Mouse (Mus musculus) CH12.LX (cell line): Measurements from ENCODE around the gene Sema6d.

Experiments
- CHD2 ChIP-seq: IDR thresholded peaks from 2 replicates; pipeline ENCODE4 v1.6.1; 2011; ENCODE audit warnings: low read length, improper control_type of control experiment
- CTCF ChIP-seq, 2 experiments: IDR thresholded peaks in 1 of 2; conservative IDR thresholded peaks in 1 of 2; 2 replicates each; pipeline ENCODE4 v1.5.1; 2011 to 2012; ENCODE audit warnings: low read depth in 2 of 2, low read length in 2 of 2, improper control_type of control experiment in 1 of 2, inconsistent platforms in 1 of 2, mild to moderate bottlenecking in 1 of 2, moderate library complexity in 1 of 2
- EP300 ChIP-seq: IDR thresholded peaks from 2 replicates; pipeline ENCODE4 v1.6.1; 2011; ENCODE audit warnings: low read length, improper control_type of control experiment
- GABPA ChIP-seq: IDR thresholded peaks from 2 replicates; pipeline ENCODE4 v1.6.1; 2012; ENCODE audit warnings: low read depth, low read length, improper control_type of control experiment, inconsistent platforms; ENCODE audit not compliant: insufficient replicate concordance
- MAZ ChIP-seq: IDR thresholded peaks from 2 replicates; pipeline ENCODE4 v1.6.1; 2012; ENCODE audit warnings: low read depth, mild to moderate bottlenecking, inconsistent platforms, low read length, improper control_type of control experiment, moderate library complexity
- MEF2A ChIP-seq: IDR thresholded peaks from 2 replicates; pipeline ENCODE4 v1.6.1; 2014; ENCODE audit warnings: low read depth, mild to moderate bottlenecking, inconsistent platforms, low read length, improper control_type of control experiment, borderline replicate concordance
- MXI1 ChIP-seq: IDR thresholded peaks from 2 replicates; pipeline ENCODE4 v1.6.1; 2011; ENCODE audit warnings: mild to moderate bottlenecking, low read depth, low read length, improper control_type of control experiment
- POLR2A ChIP-seq: IDR thresholded peaks from 2 replicates; pipeline ENCODE4 v1.6.1; 2011; ENCODE audit warnings: low read depth, mild to moderate bottlenecking, improper control_type of control experiment, low read length
- TCF12 ChIP-seq: IDR thresholded peaks from 2 replicates; pipeline ENCODE4 v1.6.1; 2014; ENCODE audit warnings: low read depth, mild to moderate bottlenecking, inconsistent platforms, low read length, improper control_type of control experiment
- UBTF ChIP-seq: IDR thresholded peaks from 2 replicates; pipeline ENCODE4 v1.6.1; 2012; ENCODE audit warnings: low read depth, mild to moderate bottlenecking, inconsistent platforms, low read length, improper control_type of control experiment, moderate library complexity
- ZC3H11A ChIP-seq: IDR thresholded peaks from 2 replicates; pipeline ENCODE4 v1.6.1; 2012; ENCODE audit warnings: low read depth, mild to moderate bottlenecking, inconsistent platforms, low read length, improper control_type of control experiment
- ZMIZ1 ChIP-seq: IDR thresholded peaks from 2 replicates; pipeline ENCODE4 v1.6.1; 2012; ENCODE audit warnings: low read depth, mild to moderate bottlenecking, inconsistent platforms, low read length, improper control_type of control experiment

GRCm38 (mm10) chr2:124293601-124294000 is 203.8 kb downstream of the Sema6d start:
- TF ChIP-seq CTCF (conservative IDR thresholded peaks at IDR 0.05 in 1 of 2, IDR thresholded peaks at IDR 0.05 in 1 of 2; ENCODE audit: low read depth in 2 of 2, low read length in 2 of 2), result no peak
- no peak for TF ChIP-seq EP300
- TF ChIP-seq ZMIZ1, result no peak
- TF ChIP-seq MXI1, result no peak
- TF ChIP-seq UBTF, result no peak
- TF ChIP-seq TCF12, result no peak
- no peak for TF ChIP-seq CHD2
- TF ChIP-seq MEF2A, result no peak
- TF ChIP-seq ZC3H11A, result no peak
- no peak for TF ChIP-seq GABPA
- no peak for TF ChIP-seq POLR2A
- no peak for TF ChIP-seq MAZ
